Mouse (Mus musculus) ES-E14 (cell line): ENCODE data around the gene Itsn1. TPM values are rescaled to one million over a fixed set of nuclear protein-coding genes. Genes with fewer than 3 reads are reported as not detected.

ENCODE experiments used
- DNase-seq: peaks from one replicate; pipeline ENCODE4 v3.0.0-alpha.2; 2013; ENCODE audit warnings: low read depth, low spot score
- H3K27ac ChIP-seq: 2 replicates; pipeline ENCODE4 v1.5.1; 2012; ENCODE audit warnings: low read depth, mild to moderate bottlenecking, low read length, moderate library complexity, mixed read lengths; ENCODE audit not compliant: poor library complexity, insufficient read depth, severe bottlenecking
- H3K36me3 ChIP-seq: 2 replicates; pipeline ENCODE4 v1.6.1; 2012; ENCODE audit warnings: mild to moderate bottlenecking, low read length, moderate library complexity, mixed read lengths; ENCODE audit not compliant: control insufficient read depth, poor library complexity, insufficient read depth, severe bottlenecking
- H3K4me1 ChIP-seq, 2 experiments: fragments of 150-350 bp in 1 of 2; sonication (generic) in 1 of 2; 2 replicates each; pipeline ENCODE4 v1.6.1; 2012; ENCODE audit warnings: low read length in 2 of 2, mild to moderate bottlenecking in 1 of 2, mixed read lengths in 1 of 2; ENCODE audit not compliant: control insufficient read depth in 2 of 2, insufficient read depth in 2 of 2, poor library complexity in 1 of 2
- H3K4me3 ChIP-seq, 2 experiments: fragments of 150-350 bp in 1 of 2; sonication (generic) in 1 of 2; 2 replicates each; pipeline ENCODE4 v1.5.1; 2012; ENCODE audit warnings: low read length in 2 of 2, low read depth in 1 of 2, mild to moderate bottlenecking in 1 of 2, mixed read lengths in 1 of 2; ENCODE audit not compliant: insufficient read depth in 1 of 2, poor library complexity in 1 of 2, severe bottlenecking in 1 of 2
- H3K9ac ChIP-seq: 2 replicates; pipeline ENCODE4 v1.6.1; 2012; ENCODE audit warnings: low read depth, mild to moderate bottlenecking, low read length, mixed read lengths; ENCODE audit not compliant: poor library complexity, insufficient read depth, severe bottlenecking
- H3K9me3 ChIP-seq: fragments of 150-350 bp; sonication (generic); 2 replicates; pipeline ENCODE4 v1.6.1; 2012; ENCODE audit warnings: low read depth, mild to moderate bottlenecking, low read length; ENCODE audit not compliant: control insufficient read depth, insufficient read depth
- CHD2 ChIP-seq: IDR thresholded peaks from 2 replicates; pipeline ENCODE4 v1.6.1; 2014; ENCODE audit warnings: mild to moderate bottlenecking, low read depth, low read length, inconsistent platforms
- HCFC1 ChIP-seq: IDR thresholded peaks from 2 replicates; pipeline ENCODE4 v1.6.1; 2012; ENCODE audit warnings: low read length, inconsistent platforms, borderline replicate concordance; ENCODE audit not compliant: insufficient read depth
- MAFK ChIP-seq: IDR thresholded peaks from 2 replicates; pipeline ENCODE4 v1.6.1; 2014; ENCODE audit warnings: mild to moderate bottlenecking, low read depth, low read length, inconsistent platforms; ENCODE audit not compliant: insufficient read depth
- ZC3H11A ChIP-seq: IDR thresholded peaks from 2 replicates; pipeline ENCODE4 v1.6.1; 2012; ENCODE audit warnings: low read depth, mild to moderate bottlenecking, inconsistent platforms, low read length, borderline replicate concordance
- ZNF384 ChIP-seq: IDR thresholded peaks from 2 replicates; pipeline ENCODE4 v1.6.1; 2012; ENCODE audit warnings: low read depth, low read length, inconsistent platforms
- in situ Hi-C, 2 experiments: fragments of 600-800 bp; cut with MboI; formaldehyde crosslinking; loops; one replicate each; pipeline ENCODE4 v1.15.1; 2025; ENCODE audit warnings: low sequenced_read_pairs in 2 of 2, inconsistent platforms in 1 of 2; ENCODE audit not compliant: unreplicated experiment in 2 of 2
- total RNA-seq: library from RNA; depleted of rRNA; stranded (reverse); fragments of 300-350 nt; gene quantifications from 2 replicates; pipeline ENCODE4 v1.2.3, GENCODE M21; 2012

The Itsn1 gene
- total RNA-seq, 1 experiment, result 28.6 TPM

- no peaks in the 10 kb centered on the region for H3K9me3 ChIP-seq
- peaks cover 13% of the 10 kb centered on the region for H3K36me3 ChIP-seq
- in situ Hi-C loops, result no loop called here
- peak within 1 kb of the TSS; percentile 47; the same call in 1 of the 2 replicates for H3K27ac ChIP-seq
- H3K9ac ChIP-seq, result peak within 1 kb of the TSS; percentile 98
- H3K4me3 ChIP-seq, result peak within 1 kb of the TSS; percentile 93 to 98
- H3K4me1 ChIP-seq, result 0 out of 4 replicates have a peak, but pooled peaks cover 0 to 2% of the 10 kb centered on the region in 2 experiments
- TF ChIP-seq ZNF384 (no peak), MAFK (no peak), ZC3H11A (no peak), HCFC1 (no peak), CHD2 (no peak)
- DNase-seq, result peak; percentile 75
These were observed 40.3 kb upstream of the Itsn1 start, which contains the start of gene Donson for GRCm38 (mm10) chr16:91688619-91689334. TSS of gene Donson (minus strand) at chr16:91688770.

DNA sequence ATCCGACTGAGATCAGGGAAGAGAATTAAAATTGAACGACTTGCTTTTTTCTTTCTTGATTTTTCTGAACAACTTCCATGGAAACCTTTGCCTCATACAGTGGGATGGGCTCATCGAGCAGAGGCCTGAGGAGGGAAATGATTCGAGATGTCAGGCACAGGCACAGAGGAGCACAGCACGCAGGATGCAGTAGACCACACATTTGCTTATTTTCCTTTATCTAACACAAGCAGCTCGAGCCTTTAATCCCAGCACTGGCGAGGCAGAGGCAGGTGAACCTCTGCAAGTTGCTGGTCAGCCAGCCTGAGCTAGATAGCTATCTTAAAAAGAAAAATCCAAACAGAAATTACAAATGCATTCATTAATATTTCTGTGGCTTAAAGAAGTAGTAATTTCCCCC is 39.3 kb upstream of the Itsn1 start:
- no peak overlapping the region for H3K27ac ChIP-seq

GRCm38 (mm10) chr16:91694455-91695084 is 34.5 kb upstream of the Itsn1 start:
- TF ChIP-seq HCFC1 (no peak; the same call in 1 of the 2 replicates), CHD2 (no peak), ZC3H11A (peak; percentile 84), MAFK (no peak)
- H3K9ac ChIP-seq, result 0 out of 2 replicates have a peak overlapping the region, but pooled peaks have one; percentile 14
- in situ Hi-C loops, result no loop called here
- H3K4me3 ChIP-seq, result no peak overlapping the region
- H3K4me1 ChIP-seq, result 0 out of 4 replicates have a peak, but pooled peaks cover 0 to 2% of the 10 kb centered on the region in 2 experiments
- H3K27ac ChIP-seq, result no peak overlapping the region
- no peaks in the 10 kb centered on the region for H3K9me3 ChIP-seq
- peak; percentile 66 for DNase-seq
- H3K36me3 ChIP-seq, result peaks cover 11% of the 10 kb centered on the region; the same call in 1 of the 2 replicates

More for the DNA sequence above, 39.3 kb upstream of the Itsn1 start:
- Histone ChIP-seq H3K36me3 (peaks cover 9% of the 10 kb centered on the region; the same call in 1 of the 2 replicates), H3K9me3 (no peaks in the 10 kb centered on the region), H3K9ac (no peak overlapping the region), H3K4me1 (0 out of 4 replicates have a peak, but pooled peaks cover 2% of the 10 kb centered on the region in 2 experiments), H3K4me3 (no peak overlapping the region)
- DNase-seq, result no peak
- TF ChIP-seq CHD2, result no peak
- in situ Hi-C loops, result no loop called here

DNA sequence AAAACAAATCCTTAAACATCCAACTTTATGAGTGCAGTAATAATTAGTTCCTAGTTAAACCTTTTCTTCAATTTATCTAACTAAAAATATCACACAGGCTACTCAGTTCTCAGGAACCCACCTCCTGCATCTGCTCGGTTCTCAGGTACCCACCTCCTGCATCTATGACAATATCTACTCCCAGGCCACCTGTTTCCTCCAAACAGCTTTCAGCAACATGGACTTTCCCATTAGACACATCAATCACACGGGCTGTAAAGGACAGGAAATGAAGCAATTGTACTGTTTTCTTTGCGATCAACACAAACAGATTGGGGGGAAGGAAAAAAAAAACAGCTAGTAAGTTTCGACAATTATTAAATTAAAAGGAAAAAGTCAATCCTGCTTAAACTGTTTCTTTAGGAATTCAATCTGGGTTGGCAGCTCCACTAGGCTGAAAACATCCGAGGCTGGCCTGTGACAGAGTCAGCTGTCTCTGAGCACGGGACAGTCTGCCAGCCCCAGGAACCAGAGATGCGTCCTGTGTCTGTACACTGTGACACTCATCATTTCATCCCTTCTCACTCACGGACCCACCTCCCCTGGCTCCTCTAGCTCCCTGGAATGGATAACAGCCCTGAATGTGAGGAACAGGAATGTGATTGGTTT is 33.8 kb upstream of the Itsn1 start:
- Histone ChIP-seq H3K9ac (no peak overlapping the region), H3K36me3 (peaks cover 11% of the 10 kb centered on the region; the same call in 1 of the 2 replicates), H3K4me3 (no peak overlapping the region), H3K27ac (no peak overlapping the region), H3K9me3 (no peaks in the 10 kb centered on the region), H3K4me1 (0 out of 4 replicates have a peak, but pooled peaks cover 0 to 2% of the 10 kb centered on the region in 2 experiments)
- in situ Hi-C loops, result no loop called here
- no peak for TF ChIP-seq CHD2
- no peak for TF ChIP-seq MAFK
- TF ChIP-seq ZC3H11A, result no peak
- no peak for TF ChIP-seq ZNF384
- no peak for TF ChIP-seq HCFC1
- DNase-seq, result no peak
